Comparison of ENCODE assay signal across 1 mouse cellular context in the genomic region with DNA sequence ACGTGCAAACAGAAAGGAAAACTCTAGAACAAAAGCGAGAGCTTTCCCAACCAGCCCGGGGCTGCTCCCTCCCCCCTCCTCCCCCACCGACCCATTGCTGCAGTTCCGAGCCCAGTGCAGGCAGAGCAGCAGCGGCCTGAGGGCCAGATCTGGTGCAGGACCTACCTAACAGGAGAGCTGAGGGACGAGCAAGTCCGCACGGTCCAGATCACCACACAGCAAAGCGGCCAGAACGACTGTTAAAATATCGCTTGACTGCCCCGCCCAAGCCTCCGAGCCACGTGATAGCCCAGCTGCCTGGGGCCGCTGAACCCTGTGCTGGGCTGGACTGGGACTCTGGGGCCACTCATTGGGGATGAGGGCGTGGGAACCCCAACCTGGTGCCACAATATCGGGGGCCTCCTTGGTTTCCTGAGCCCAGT.
TF ChIP-seq lines count a peak whose summit lies in the region.

A gene (minus strand): TSS at position 281 of the 422 bp plus-strand sequence.

TF ChIP-seq in CH12.LX, 34 proteins besides CTCF, POLR2A, EP300 and RAD21 (continued from another document):
- TF ChIP-seq USF2 (conservative IDR thresholded peaks at IDR 0.05; ENCODE audit: low read depth, low read length) (peak; percentile 55), TBP (conservative IDR thresholded peaks at IDR 0.05; ENCODE audit: low read depth, low read length) (no peak), GABPA (IDR thresholded peaks at IDR 0.05; ENCODE audit: insufficient replicate concordance, low read depth, low read length) (no peak)
TF ChIP-seq in CH12.LX: peak in this region for 7.
